Mouse (Mus musculus) erythroblast, embryonic 14.5 days (primary cell): ENCODE measurements at regions not wholly inside any gene's neighbourhood (a gene's known extent, or its start where the extent isn't known, plus 50 kb on each side); places are given as distances from the start of the nearest gene placed in this dataset.

Experiments
- GATA1 ChIP-seq: IDR thresholded peaks from 2 replicates; pipeline ENCODE4 v1.6.1; 2012; ENCODE audit warnings: low read length, inconsistent platforms, mixed read lengths
- TAL1 ChIP-seq: IDR thresholded peaks from 3 replicates; pipeline ENCODE4 v1.6.1; 2012; ENCODE audit warnings: low read length, inconsistent platforms, mixed read lengths

DNA sequence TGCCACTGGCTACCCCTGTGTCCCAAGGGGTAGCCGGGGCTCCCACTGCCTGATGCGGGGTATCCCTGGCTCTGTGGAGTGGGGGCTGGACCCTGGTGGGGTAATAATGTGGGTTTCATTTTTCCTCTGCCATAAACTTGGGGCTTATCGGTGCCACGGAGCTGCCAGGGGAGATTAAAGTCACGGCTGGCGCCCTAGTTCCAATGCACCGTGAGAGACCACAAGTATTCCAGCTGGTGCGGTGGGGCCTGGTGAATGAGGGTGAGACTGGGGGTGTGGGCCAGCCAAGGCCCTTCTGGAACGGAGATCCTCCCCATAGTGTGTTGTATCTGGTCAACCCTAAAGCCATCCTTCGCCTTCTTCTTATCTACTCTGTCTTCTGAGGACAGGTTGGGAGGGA lies 153.3 kb downstream of the Pja1 start:
- TF ChIP-seq TAL1 (no peak), GATA1 (no peak)
